Mouse (Mus musculus) stomach, embryonic 16.5 days (tissue): ENCODE results near the gene Nsd2. TPM values are rescaled to one million over a fixed set of nuclear protein-coding genes. Genes with fewer than 3 reads are reported as not detected.

Experiments
- ATAC-seq: fragments of 200-750 bp; cut with Nextera tagmentation; 2 replicates; pipeline ENCODE4 v1.8.0; 2017; ENCODE audit warnings: moderate number of reproducible peaks, moderate TSS enrichment; ENCODE audit not compliant: insufficient read depth, low FRiP score
- H3K27ac ChIP-seq: fragments of 300-500 bp; sonication (generic); 2 replicates; pipeline ENCODE4 v1.5.1; 2014; ENCODE audit warnings: low read length
- H3K27me3 ChIP-seq: fragments of 300-500 bp; sonication (generic); 2 replicates; pipeline ENCODE4 v1.6.1; 2014; ENCODE audit warnings: low read length, control low read depth, mixed read lengths; ENCODE audit not compliant: control insufficient read depth, insufficient read depth
- H3K36me3 ChIP-seq: fragments of 300-500 bp; sonication (generic); 2 replicates; pipeline ENCODE4 v1.6.1; 2014; ENCODE audit warnings: low read length; ENCODE audit not compliant: control insufficient read depth, insufficient read depth
- H3K4me1 ChIP-seq: fragments of 300-500 bp; sonication (generic); 2 replicates; pipeline ENCODE4 v1.6.1; 2014; ENCODE audit warnings: low read length, control low read depth, mixed read lengths; ENCODE audit not compliant: control insufficient read depth, insufficient read depth
- H3K4me2 ChIP-seq: fragments of 300-500 bp; sonication (generic); 2 replicates; pipeline ENCODE4 v1.6.1; 2014; ENCODE audit warnings: low read depth, low read length, mixed read lengths
- H3K4me3 ChIP-seq: fragments of 300-500 bp; sonication (generic); replicated peaks from 2 replicates; pipeline ENCODE4 v1.5.1; 2014; ENCODE audit warnings: mild to moderate bottlenecking, low read length
- H3K9ac ChIP-seq: fragments of 300-500 bp; sonication (generic); 2 replicates; pipeline ENCODE4 v1.6.1; 2014; ENCODE audit warnings: low read length
- H3K9me3 ChIP-seq: fragments of 300-500 bp; sonication (generic); replicated peaks from 2 replicates; pipeline ENCODE4 v1.6.1; 2016; ENCODE audit warnings: low read length, control low read depth; ENCODE audit not compliant: control insufficient read depth
- WGBS: fragments of 180-500 bp; shearing (Covaris S2); extraction: QIAGEN DNeasy Blood & Tissue Kit; methylation state at CpG from one replicate; pipeline ENCODE4 v1.1.7; 2014; 5-methylcytosine and 5-hydroxymethylcytosine counted together
- polyA plus RNA-seq: library from polyadenylated mRNA; unstranded; fragments of >200 nt; fragmentation: Nextera tagmentation; extraction: Ambion mirVana; gene quantifications from 2 replicates; pipeline ENCODE4 v1.2.1, GENCODE M21; 2015

Gene Nsd2
- 28.3 and 29.9 TPM in 2 replicates for polyA plus RNA-seq

- ATAC-seq, result peak; percentile 90
- Histone ChIP-seq H3K4me1 (peaks cover 13% of the 10 kb centered on the region), H3K36me3 (no peaks in the 10 kb centered on the region), H3K27ac (peak within 1 kb of the TSS; percentile 96), H3K9ac (peak within 1 kb of the TSS; percentile 97), H3K4me3 (peak within 1 kb of the TSS; percentile 98), H3K4me2 (peak within 1 kb of the TSS; percentile 80), H3K27me3 (no peaks in the 10 kb centered on the region), H3K9me3 (no peaks in the 10 kb centered on the region)
- WGBS, result under 1% methylated on average over 122 of the region's 136 CpGs
These were observed at the start of gene Nsd2 for GRCm38 (mm10) chr5:33819876-33820732. Nsd2 (plus strand) TSS chr5:33820725.

GRCm38 (mm10) chr5:33777195-33777594 is 43.3 kb upstream of the Nsd2 start:
- Histone ChIP-seq H3K36me3 (peaks cover 5% of the 10 kb centered on the region), H3K4me1 (peaks cover 5% of the 10 kb centered on the region), H3K9me3 (no peaks in the 10 kb centered on the region), H3K4me3 (no peak overlapping the region), H3K27ac (no peak overlapping the region), H3K27me3 (no peaks in the 10 kb centered on the region), H3K4me2 (no peak overlapping the region), H3K9ac (no peak overlapping the region)
- ATAC-seq, result no peak

- Histone ChIP-seq H3K9me3 (no peaks in the 10 kb centered on the region), H3K27ac (peak overlapping the region; percentile 69; the same call in 1 of the 2 replicates), H3K4me3 (peak overlapping the region; percentile 97), H3K27me3 (no peaks in the 10 kb centered on the region), H3K4me2 (peak overlapping the region; percentile 91), H3K36me3 (no peaks in the 10 kb centered on the region; the same call in 1 of the 2 replicates), H3K4me1 (peaks cover 5% of the 10 kb centered on the region), H3K9ac (peak overlapping the region; percentile 94)
- no peak for ATAC-seq
- WGBS, result 3% methylated on average over 11 of the region's 11 CpGs
These were observed 38.6 kb upstream of the Nsd2 start for GRCm38 (mm10) chr5:33781964-33782344.

- H3K27ac ChIP-seq, result peak within 1 kb of the TSS; percentile 69
- H3K27me3 ChIP-seq, result no peaks in the 10 kb centered on the region
- H3K4me1 ChIP-seq, result peaks cover 5% of the 10 kb centered on the region
- H3K4me3 ChIP-seq, result peak within 1 kb of the TSS; percentile 97
- WGBS, result under 1% methylated on average over 65 of the region's 65 CpGs
- no peaks in the 10 kb centered on the region for H3K36me3 ChIP-seq
- H3K9ac ChIP-seq, result peak within 1 kb of the TSS; percentile 94
- ATAC-seq, result peak; percentile 100
- H3K4me2 ChIP-seq, result peak within 1 kb of the TSS; percentile 91
- no peaks in the 10 kb centered on the region for H3K9me3 ChIP-seq
These were observed 38.1 kb upstream of the Nsd2 start, which contains the start of gene Letm1 for GRCm38 (mm10) chr5:33782345-33782998. Letm1 (minus strand) TSS chr5:33782817.

GRCm38 (mm10) chr5:33782999-33783390 is 37.5 kb upstream of the Nsd2 start:
- Histone ChIP-seq H3K9ac (peak overlapping the region; percentile 94), H3K9me3 (no peaks in the 10 kb centered on the region), H3K4me2 (peak overlapping the region; percentile 83), H3K4me1 (peaks cover 5% of the 10 kb centered on the region), H3K36me3 (no peaks in the 10 kb centered on the region), H3K4me3 (peak overlapping the region; percentile 97), H3K27ac (peak overlapping the region; percentile 30; the same call in 1 of the 2 replicates), H3K27me3 (no peaks in the 10 kb centered on the region)
- peak; percentile 7; the same call in 1 of the 2 replicates for ATAC-seq
- WGBS, result 7% methylated on average over 6 of the region's 6 CpGs

- H3K4me1 ChIP-seq, result no peaks in the 10 kb centered on the region
- H3K36me3 ChIP-seq, result no peaks in the 10 kb centered on the region
- H3K4me3 ChIP-seq, result no peak overlapping the region
- H3K9me3 ChIP-seq, result no peaks in the 10 kb centered on the region
- no peak overlapping the region for H3K27ac ChIP-seq
- no peaks in the 10 kb centered on the region for H3K27me3 ChIP-seq
- no peak overlapping the region for H3K4me2 ChIP-seq
- 75% methylated on average over 5 of the region's 5 CpGs for WGBS
- no peak overlapping the region for H3K9ac ChIP-seq
- no peak for ATAC-seq
These were observed 28.4 kb upstream of the Nsd2 start for GRCm38 (mm10) chr5:33791912-33792643.

- Histone ChIP-seq H3K36me3 (no peaks in the 10 kb centered on the region), H3K4me3 (no peak overlapping the region), H3K9me3 (peaks cover 9% of the 10 kb centered on the region; the same call in 1 of the 2 replicates), H3K27me3 (no peaks in the 10 kb centered on the region), H3K9ac (no peak overlapping the region), H3K4me2 (no peak overlapping the region), H3K4me1 (no peaks in the 10 kb centered on the region), H3K27ac (no peak overlapping the region)
- 81% methylated on average over 2 of the region's 2 CpGs for WGBS
- ATAC-seq, result no peak
These were observed 17.2 kb upstream of the Nsd2 start for GRCm38 (mm10) chr5:33803337-33803736.

GRCm38 (mm10) chr5:33811519-33811918 is 9.0 kb upstream of the Nsd2 start:
- H3K4me3 ChIP-seq, result no peak overlapping the region
- WGBS, result 85% methylated on average over 4 of the region's 4 CpGs
- no peak overlapping the region for H3K27ac ChIP-seq
- H3K9ac ChIP-seq, result no peak overlapping the region
- ATAC-seq, result no peak
- H3K9me3 ChIP-seq, result no peaks in the 10 kb centered on the region
- H3K4me1 ChIP-seq, result no peaks in the 10 kb centered on the region
- no peak overlapping the region for H3K4me2 ChIP-seq
- H3K27me3 ChIP-seq, result no peaks in the 10 kb centered on the region
- H3K36me3 ChIP-seq, result no peaks in the 10 kb centered on the region
